Mouse (Mus musculus) ovary, adult 18-20 months (tissue): Measurements from ENCODE around the gene Sept11.
A peak's percentile ranks its signal among the peaks of the same experiment; 100 is the strongest.

Source experiments
- DNase-seq: peaks from one replicate; pipeline ENCODE4 v3.0.0; 2022; ENCODE audit warnings: low spot score, mixed read lengths

The Sept11 gene

GRCm38 (mm10) chr5:93172536-93172935 lies 79.3 kb downstream of the Sept11 start:
- DNase-seq = no peak

- no peak for DNase-seq
These were observed 81.4 kb downstream of the Sept11 start for GRCm38 (mm10) chr5:93174675-93175074.

GRCm38 (mm10) chr5:93178616-93179015 lies 85.4 kb downstream of the Sept11 start:
- no peak for DNase-seq

GRCm38 (mm10) chr5:93180252-93180651 lies 87.0 kb downstream of the Sept11 start:
- no peak for DNase-seq

GRCm38 (mm10) chr5:93183311-93183710 lies 90.1 kb downstream of the Sept11 start:
- DNase-seq = no peak

- no peak for DNase-seq
These were observed 91.3 kb downstream of the Sept11 start for GRCm38 (mm10) chr5:93184548-93184947.

GRCm38 (mm10) chr5:93189607-93190006 lies 96.4 kb downstream of the Sept11 start:
- DNase-seq = no peak

- no peak for DNase-seq
These were observed 97.2 kb downstream of the Sept11 start for GRCm38 (mm10) chr5:93190428-93190827.

- no peak for DNase-seq
These were observed 105.0 kb downstream of the Sept11 start for GRCm38 (mm10) chr5:93198232-93198631.

- no peak for DNase-seq
These were observed 107.9 kb downstream of the Sept11 start for GRCm38 (mm10) chr5:93201181-93201580.

- DNase-seq = peak; percentile 9
These were observed 112.3 kb downstream of the Sept11 start for GRCm38 (mm10) chr5:93205371-93206108.

GRCm38 (mm10) chr5:93206109-93207005 lies 113.1 kb downstream of the Sept11 start, which contains the start of the genes Ccni and 2010109A12Rik:
TSS of gene Ccni (minus strand) at chr5:93206495.
TSS of gene 2010109A12Rik (plus strand) at chr5:93206518.
- DNase-seq = peak; percentile 91

- no peak for DNase-seq
These were observed 113.7 kb downstream of the Sept11 start for GRCm38 (mm10) chr5:93207006-93207348.

GRCm38 (mm10) chr5:93207555-93207954 lies 114.3 kb downstream of the Sept11 start:
- no peak for DNase-seq

- no peak for DNase-seq
These were observed 125.1 kb downstream of the Sept11 start for GRCm38 (mm10) chr5:93218375-93218774.

GRCm38 (mm10) chr5:93221661-93222060 lies 128.4 kb downstream of the Sept11 start:
- no peak for DNase-seq

- DNase-seq = no peak
These were observed 131.3 kb downstream of the Sept11 start for GRCm38 (mm10) chr5:93224549-93224948.
